Mouse (Mus musculus): ENCODE measurements at regions not wholly inside any gene's neighbourhood (a gene's known extent, or its start where the extent isn't known, plus 50 kb on each side); places are given as distances from the start of the nearest gene placed in this dataset.
A peak's percentile ranks its signal among the peaks of the same experiment; 100 is the strongest.

GRCm38 (mm10) chr4:31500432-31500831 is 463.5 kb upstream of the Map3k7 start:
- DNase-seq (ENCODE audit: low spot score), result no peak

GRCm38 (mm10) chr4:31525638-31526207 is 438.2 kb upstream of the Map3k7 start:
- no peak for DNase-seq (ENCODE audit: low spot score)

- DNase-seq (ENCODE audit: low spot score), result no peak
Measured at GRCm38 (mm10) chr4:31536811-31537210, 427.1 kb upstream of the Map3k7 start.

- DNase-seq (ENCODE audit: low spot score), result no peak
Measured at GRCm38 (mm10) chr4:31553780-31554394, 410.0 kb upstream of the Map3k7 start.

- no peak for DNase-seq (ENCODE audit: low spot score)
Measured at GRCm38 (mm10) chr4:31555077-31555476, 408.8 kb upstream of the Map3k7 start.

- no peak for DNase-seq (ENCODE audit: low spot score)
Measured at GRCm38 (mm10) chr4:31557261-31557660, 406.6 kb upstream of the Map3k7 start.

- no peak for DNase-seq (ENCODE audit: low spot score)
Measured at GRCm38 (mm10) chr4:31560305-31560704, 403.6 kb upstream of the Map3k7 start.

GRCm38 (mm10) chr4:31561183-31561582 is 402.7 kb upstream of the Map3k7 start:
- DNase-seq (ENCODE audit: low spot score), result no peak

- DNase-seq (ENCODE audit: low spot score), result peak; percentile 14
Measured at GRCm38 (mm10) chr4:31561823-31562222, 402.1 kb upstream of the Map3k7 start.

- DNase-seq (ENCODE audit: low spot score), result peak; percentile 8
Measured at GRCm38 (mm10) chr4:31566158-31566557, 397.7 kb upstream of the Map3k7 start.

GRCm38 (mm10) chr4:31566834-31567233 is 397.1 kb upstream of the Map3k7 start:
- DNase-seq (ENCODE audit: low spot score), result no peak

- no peak for DNase-seq (ENCODE audit: low spot score)
Measured at GRCm38 (mm10) chr4:31569687-31570086, 394.2 kb upstream of the Map3k7 start.

- DNase-seq (ENCODE audit: low spot score), result no peak
Measured at GRCm38 (mm10) chr4:31576982-31577579, 386.8 kb upstream of the Map3k7 start.

GRCm38 (mm10) chr4:31583495-31583894 is 380.4 kb upstream of the Map3k7 start:
- no peak for DNase-seq (ENCODE audit: low spot score)

- no peak for DNase-seq (ENCODE audit: low spot score)
Measured at GRCm38 (mm10) chr4:31584171-31584570, 379.7 kb upstream of the Map3k7 start.

- DNase-seq (ENCODE audit: low spot score), result no peak
Measured at GRCm38 (mm10) chr4:31594089-31594488, 369.8 kb upstream of the Map3k7 start.

- DNase-seq (ENCODE audit: low spot score), result no peak
Measured at GRCm38 (mm10) chr4:31601536-31601935, 362.4 kb upstream of the Map3k7 start.

GRCm38 (mm10) chr4:31603776-31604175 is 360.1 kb upstream of the Map3k7 start:
- no peak for DNase-seq (ENCODE audit: low spot score)

- DNase-seq (ENCODE audit: low spot score), result no peak
Measured at GRCm38 (mm10) chr4:31608811-31609210, 355.1 kb upstream of the Map3k7 start.

- peak; percentile 45 for DNase-seq (ENCODE audit: low spot score)
Measured at GRCm38 (mm10) chr4:31609559-31609958, 354.3 kb upstream of the Map3k7 start.

- no peak for DNase-seq (ENCODE audit: low spot score)
Measured at GRCm38 (mm10) chr4:31612147-31612824, 351.6 kb upstream of the Map3k7 start.

- no peak for DNase-seq (ENCODE audit: low spot score)
Measured at GRCm38 (mm10) chr4:31612825-31613514, 350.9 kb upstream of the Map3k7 start.

Data from urinary bladder, postnatal 14 days (tissue).